Mouse (Mus musculus): Measurements from ENCODE around the gene Fcgr1.
"Not testable (repeated sequence)": the region's sequence is repeated elsewhere in the genome, so short reads cannot be mapped to it uniquely, and the experiment has no call there.

Gene Fcgr1

DNA sequence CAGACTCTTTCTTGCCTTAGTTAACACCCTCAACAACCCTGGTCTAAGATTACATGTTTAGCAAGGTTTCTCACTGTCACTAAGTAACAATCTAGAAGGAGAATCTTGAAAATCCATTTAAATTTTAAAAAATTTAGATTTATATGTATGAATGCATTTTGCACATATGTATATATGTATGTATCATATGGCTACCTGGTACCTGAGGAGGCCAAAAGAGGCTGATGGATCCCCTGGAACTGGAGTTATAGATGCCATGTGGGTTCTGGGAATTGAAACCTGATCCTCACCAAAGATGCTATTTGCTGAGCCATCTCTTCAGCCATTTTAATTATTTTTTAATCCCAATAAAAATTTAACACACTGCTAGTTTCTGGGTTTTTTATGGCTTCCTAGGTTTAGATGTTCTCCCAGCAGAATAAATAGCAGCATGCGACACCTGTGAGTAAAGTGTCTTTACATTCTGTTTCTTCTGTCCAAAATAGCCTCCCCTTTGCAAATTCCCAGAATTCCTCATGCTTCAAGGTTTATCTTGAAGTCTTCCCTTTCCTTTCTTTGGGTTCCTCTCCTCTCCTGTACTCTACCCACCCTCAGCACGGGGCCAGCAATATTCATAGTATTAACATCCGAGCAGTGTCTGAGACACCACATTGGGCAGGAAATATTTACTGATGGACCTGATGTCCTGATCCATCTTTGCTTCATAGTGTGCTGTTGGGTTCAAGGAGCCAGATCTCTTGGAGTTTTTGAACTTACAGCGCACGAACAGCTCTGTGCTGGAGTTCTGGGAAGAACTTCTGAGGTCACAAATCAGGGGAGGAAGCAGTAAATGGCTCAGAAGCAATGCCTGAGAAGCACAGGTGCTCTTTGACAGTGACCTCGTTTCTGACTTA lies 45.4 kb downstream of the Fcgr1 start:
- DNase-seq (ENCODE audit: low read depth, low spot score): no peak

DNA sequence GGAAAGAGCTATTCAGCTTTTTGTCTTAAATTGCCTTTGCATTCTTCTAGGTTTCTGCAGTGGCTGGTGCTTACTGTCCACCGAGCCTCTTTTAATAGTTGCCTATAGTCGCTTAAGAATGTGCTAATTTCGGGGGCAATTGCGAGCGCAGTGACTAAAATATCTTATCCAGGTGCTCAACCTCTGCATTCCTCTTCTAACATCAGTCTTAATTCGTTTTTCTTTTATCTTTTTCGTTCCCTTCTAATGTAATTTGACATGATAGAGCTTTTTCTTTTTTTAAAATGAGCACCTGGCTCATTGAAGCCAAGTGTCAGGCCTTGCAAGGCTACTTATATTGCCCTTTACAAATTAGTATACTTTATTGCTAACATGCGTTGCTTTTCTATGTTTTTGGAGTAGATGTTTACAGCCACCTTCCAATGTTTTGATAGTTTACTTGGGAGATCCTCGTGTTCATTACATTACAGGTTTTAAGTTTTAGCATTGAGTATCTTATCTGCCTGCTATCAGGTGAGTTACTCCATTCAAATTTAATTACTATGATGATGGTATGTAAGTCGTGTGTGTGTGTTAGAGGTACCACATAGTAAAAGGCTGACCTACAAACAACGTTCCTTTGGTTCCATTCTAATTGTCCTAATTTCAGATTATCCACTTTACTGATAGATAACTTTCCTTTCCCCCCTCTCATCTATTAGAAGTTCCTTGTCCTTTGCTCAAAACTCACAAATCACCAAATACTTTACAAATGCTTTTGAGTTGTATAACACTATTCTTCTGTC lies 46.2 kb downstream of the Fcgr1 start:
- DNase-seq (ENCODE audit: low read depth, low spot score): no peak

DNA sequence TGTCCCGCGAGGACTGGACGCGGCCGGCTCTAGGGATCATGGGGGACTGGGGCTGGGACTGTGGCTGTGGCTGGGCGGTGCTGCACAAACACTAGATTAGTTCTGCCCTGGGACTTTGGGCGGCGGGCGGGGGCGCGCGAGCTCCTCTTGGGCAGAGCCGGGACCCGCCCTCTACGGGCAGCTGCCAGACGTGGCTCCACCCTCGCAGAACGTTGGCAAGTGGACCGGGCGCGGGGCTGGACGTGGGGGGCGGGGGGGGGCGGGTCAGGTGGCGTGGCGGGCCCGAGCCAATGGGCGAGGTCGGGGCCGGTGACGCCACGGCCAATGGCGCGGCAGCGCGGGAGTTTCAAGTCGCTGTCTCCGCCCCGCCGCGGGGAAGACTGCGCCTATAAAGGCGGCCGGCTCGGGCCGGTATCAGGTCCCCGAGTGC lies 47.3 kb downstream of the Fcgr1 start, which contains the start of gene Hist2h3c1:
TSS of gene Hist2h3c1 (plus strand) at position 259 of the 430 bp plus-strand sequence.
- DNase-seq (ENCODE audit: low read depth, low spot score): not testable (repeated sequence)

GRCm38 (mm10) chr3:96246018-96246417 lies 47.8 kb downstream of the Fcgr1 start:
- DNase-seq (ENCODE audit: low read depth, low spot score): not testable (repeated sequence)

- DNase-seq (ENCODE audit: low read depth, low spot score): peak; percentile 76
Measured at GRCm38 (mm10) chr3:96245003-96245886, 48.5 kb downstream of the Fcgr1 start, which contains the start of gene Hist2h2aa1. Gene Hist2h2aa1, plus strand, starts transcription at chr3:96245497.

DNA sequence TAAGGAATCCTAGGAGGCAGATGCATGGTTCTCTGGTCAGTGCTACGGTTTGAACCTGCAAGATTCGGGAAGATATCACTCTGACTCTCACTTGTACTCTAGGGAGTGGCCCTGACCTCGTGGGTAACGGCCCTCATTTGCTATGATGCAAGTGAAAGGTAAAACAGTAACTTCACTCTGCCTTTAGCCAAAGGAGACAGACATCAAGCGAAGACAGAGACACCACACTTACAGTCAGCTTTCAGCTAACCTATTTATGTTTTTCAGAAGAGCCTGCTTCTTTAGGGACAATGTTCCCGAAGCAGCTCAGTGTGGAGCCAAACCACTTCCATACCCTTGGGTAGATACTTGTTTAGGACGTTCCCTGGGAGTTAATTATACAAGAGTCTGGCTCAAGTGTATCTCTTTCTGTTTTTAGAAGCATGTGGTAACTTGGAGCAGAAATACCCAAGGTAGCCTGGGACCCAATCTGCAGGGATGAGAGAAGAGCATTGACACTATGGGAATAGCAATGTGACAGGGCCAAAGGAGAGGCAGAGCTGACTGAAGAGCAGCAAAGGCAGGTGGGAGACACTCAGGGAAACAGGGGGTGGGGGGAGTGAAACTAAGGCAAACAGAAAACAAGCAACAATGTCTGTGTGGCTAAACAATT lies 49.7 kb downstream of the Fcgr1 start:
- DNase-seq (ENCODE audit: low read depth, low spot score): no peak

DNA sequence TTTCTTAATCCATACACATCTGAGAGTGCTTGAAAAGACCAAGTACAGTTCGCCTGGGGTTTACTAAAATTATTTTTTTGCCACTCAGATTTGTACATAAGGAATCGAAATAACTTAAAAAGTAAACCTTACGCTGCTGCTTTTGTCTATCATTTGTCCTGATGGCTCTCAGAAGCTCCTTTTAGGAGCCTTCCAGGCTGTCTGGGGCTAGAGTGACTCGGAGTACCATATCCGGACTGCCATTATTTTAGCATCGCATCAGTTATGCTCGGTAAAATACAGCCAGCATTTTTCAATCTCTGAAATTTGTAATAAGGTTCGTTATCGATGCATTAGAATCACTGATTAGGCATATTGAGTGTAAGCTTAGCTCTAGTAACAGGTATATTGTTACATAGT lies 53.0 kb downstream of the Fcgr1 start:
- no peak for DNase-seq (ENCODE audit: low read depth, low spot score)

DNA sequence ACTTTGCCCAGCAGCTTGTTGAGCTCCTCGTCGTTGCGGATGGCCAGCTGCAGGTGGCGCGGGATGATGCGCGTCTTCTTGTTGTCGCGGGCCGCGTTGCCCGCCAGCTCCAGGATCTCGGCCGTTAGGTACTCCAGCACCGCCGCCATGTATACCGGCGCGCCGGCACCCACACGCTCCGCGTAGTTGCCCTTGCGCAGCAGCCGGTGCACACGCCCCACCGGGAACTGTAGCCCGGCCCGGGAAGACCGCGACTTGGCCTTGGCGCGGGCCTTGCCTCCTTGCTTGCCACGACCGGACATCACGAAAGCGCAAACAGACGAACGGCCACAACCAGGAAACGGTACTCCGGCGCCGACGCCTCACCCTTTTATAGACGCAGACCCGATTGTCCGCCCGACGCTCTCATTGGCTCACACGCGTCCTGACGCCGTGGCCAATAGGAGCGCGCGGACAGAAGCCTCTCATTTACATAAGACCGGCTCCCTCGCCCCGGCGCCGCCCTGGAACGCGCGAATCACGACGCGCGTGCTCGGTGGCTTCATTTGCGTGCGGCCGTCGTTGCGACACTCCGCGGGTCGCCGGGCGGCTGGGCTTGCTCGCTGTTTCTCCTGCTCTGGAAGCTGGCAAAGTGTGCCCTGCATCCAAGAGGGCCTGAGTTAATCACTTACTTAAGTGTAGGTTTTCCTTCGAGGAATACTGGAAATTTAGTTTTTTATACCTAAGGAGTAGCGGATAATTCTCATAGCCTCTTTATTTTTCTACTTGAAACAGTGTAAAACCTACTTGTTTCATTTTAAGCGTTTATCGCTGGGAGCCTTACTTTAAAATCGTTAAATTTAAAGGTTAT lies 53.6 kb downstream of the Fcgr1 start, which contains the start of gene Hist2h2aa2:
TSS of gene Hist2h2aa2 (minus strand) at position 328 of the 850 bp plus-strand sequence.
- DNase-seq (ENCODE audit: low read depth, low spot score): not testable (repeated sequence)

GRCm38 (mm10) chr3:96238954-96239793 lies 54.6 kb downstream of the Fcgr1 start, which contains the start of gene Hist2h3c2:
Gene Hist2h3c2, minus strand, starts transcription at chr3:96239127.
- DNase-seq (ENCODE audit: low read depth, low spot score): not testable (repeated sequence)

DNA sequence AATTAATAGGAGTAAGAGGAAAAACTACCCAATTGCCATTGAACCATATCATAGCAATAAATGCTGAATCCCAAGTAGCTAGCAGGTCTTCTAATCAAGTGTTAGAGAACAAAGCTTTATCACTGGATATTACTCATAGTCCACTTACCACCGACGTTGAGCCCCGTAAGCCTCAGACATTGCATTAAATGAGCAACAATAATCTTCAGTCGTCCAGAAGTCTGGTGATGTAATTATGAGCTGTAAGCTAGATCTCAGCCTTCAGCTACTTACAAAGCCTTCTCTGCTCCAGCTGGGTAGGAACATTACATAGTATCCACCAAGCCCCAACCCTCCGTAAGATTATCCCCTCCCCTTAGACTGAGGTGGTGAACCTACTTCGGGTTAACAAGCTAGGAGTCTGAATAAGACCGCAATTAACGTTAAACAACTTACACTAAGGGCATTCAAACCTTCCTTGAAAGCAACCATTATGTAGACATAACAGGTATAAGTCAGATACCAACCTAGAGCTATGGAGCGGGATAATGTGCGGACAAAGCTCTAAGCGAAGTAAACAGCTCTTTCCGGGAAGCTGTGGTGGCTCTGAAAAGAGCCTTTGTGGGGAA lies 55.8 kb downstream of the Fcgr1 start:
- DNase-seq (ENCODE audit: low read depth, low spot score): no peak

GRCm38 (mm10) chr3:96237335-96237903 lies 56.4 kb downstream of the Fcgr1 start:
- no peak for DNase-seq (ENCODE audit: low read depth, low spot score)

DNA sequence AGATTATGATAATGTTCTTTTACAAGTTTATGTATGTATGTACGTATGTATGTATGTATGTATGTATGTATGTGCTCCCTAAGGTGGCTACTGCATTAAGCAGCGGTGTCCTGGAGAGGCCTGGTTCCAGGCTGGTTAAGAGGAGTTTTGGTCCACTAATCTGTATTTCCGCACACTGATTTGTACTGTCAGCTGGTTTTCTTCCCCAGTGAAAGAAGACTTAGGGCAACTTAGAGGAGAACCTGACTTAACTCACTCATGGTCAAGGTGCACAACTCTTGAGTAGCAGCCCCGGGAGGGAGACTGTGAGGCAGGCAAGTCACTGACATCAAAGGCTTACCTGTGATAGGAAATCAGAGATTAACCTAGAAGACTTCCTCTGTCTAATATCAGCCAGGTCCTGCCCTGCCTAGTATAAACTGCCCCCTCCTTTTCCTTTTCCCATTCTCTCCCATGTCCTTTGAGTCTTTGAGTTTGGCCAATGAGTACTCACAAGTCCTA lies 56.9 kb downstream of the Fcgr1 start:
- DNase-seq (ENCODE audit: low read depth, low spot score): no peak

DNA sequence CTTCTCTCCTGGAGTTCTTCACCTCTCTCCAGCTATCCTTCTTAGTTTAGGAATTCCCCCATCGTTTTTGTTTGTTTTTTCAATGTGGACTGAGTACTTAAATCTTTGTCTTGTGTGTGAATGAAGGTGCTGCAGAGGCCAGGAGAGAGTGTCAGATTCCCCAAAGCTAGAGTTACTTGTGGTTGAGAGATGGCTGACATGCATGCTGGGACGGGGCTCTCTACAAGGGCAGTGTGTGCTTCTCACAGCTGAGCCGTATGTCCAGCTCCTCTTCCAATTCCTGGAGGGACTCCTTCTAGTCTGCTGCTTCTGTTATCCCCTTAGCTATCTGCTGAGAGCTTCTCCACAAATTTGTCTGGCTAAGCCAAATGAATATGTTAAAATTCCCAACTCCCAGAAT lies 57.9 kb downstream of the Fcgr1 start:
- no peak for DNase-seq (ENCODE audit: low read depth, low spot score)

GRCm38 (mm10) chr3:96234914-96235313 lies 58.9 kb downstream of the Fcgr1 start:
- DNase-seq (ENCODE audit: low read depth, low spot score): no peak
